ENCODE assay signal across 13 mouse cellular contexts in the genomic region with DNA sequence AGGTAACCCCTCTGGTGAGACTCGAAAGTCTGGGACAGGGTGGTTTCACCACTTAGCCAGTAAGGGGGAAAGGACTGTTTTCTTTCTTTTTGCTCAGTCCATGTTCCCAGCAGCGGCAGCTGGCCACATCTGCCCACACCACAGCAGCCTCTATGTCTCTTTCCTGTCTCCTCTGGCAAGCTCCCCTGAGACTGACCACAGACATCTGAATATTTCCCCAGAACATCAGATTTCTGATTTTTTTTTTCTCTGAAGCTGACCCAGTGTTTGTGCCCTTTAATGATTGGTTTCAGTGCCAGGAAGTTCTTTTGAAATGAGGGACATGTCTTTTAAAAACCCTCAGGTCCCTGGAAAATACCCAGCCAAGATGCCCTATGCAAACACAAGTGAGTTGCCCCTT.
DNase-seq lines count a peak whose midpoint lies in the region; ATAC-seq lines count a peak whose summit lies in the region.
"Had no signal": no experiment of that assay in that cellular context is flagged by ENCODE, and none has a peak within 500 bp of the region (broad histone marks: within the 10 kb centered on the region; RNA-seq: fewer than 3 reads in every experiment).

No protein-coding gene starts in this region.

- H3K27ac ChIP-seq in intestine, embryonic 14.5 days (ENCODE audit: low read depth): peak overlapping the region; percentile 30; the same call in 1 of the 2 replicates
- H3K27ac ChIP-seq in intestine, embryonic 15.5 days: no peak overlapping the region
- H3K27ac ChIP-seq: forebrain, embryonic 10.5 days; hindbrain, embryonic 12.5 days; limb, embryonic 15.5 days had no signal

- 46% methylated on average over 2 of the region's 2 CpGs for WGBS in intestine, embryonic 14.5 days
- WGBS in intestine, embryonic 15.5 days: 55% methylated on average over 2 of the region's 2 CpGs

- no peaks in the 10 kb centered on the region for H3K27me3 ChIP-seq in intestine, embryonic 14.5 days (replicated peaks; ENCODE audit: control insufficient read depth, insufficient read depth, low read length)
- H3K27me3 ChIP-seq in intestine, embryonic 15.5 days (replicated peaks): no peaks in the 10 kb centered on the region
- H3K27me3 ChIP-seq: hindbrain, embryonic 12.5 days; limb, embryonic 15.5 days had no signal

- peaks cover 5% of the 10 kb centered on the region; the same call in 1 of the 2 replicates for H3K4me1 ChIP-seq in intestine, embryonic 14.5 days (replicated peaks; ENCODE audit: control insufficient read depth, insufficient read depth, low read length)
- no peaks in the 10 kb centered on the region for H3K4me1 ChIP-seq in intestine, embryonic 15.5 days (replicated peaks)
- H3K4me1 ChIP-seq: hindbrain, embryonic 12.5 days; limb, embryonic 15.5 days had no signal

- no peak overlapping the region for H3K9ac ChIP-seq in intestine, embryonic 14.5 days (ENCODE audit: low read length)
- no peak overlapping the region for H3K9ac ChIP-seq in intestine, embryonic 15.5 days
- H3K9ac ChIP-seq: hindbrain, embryonic 12.5 days; limb, embryonic 15.5 days had no signal

- H3K36me3 ChIP-seq in intestine, embryonic 14.5 days (ENCODE audit: control insufficient read depth, insufficient read depth, low read length): no peaks in the 10 kb centered on the region
- no peaks in the 10 kb centered on the region for H3K36me3 ChIP-seq in intestine, embryonic 15.5 days
- H3K36me3 ChIP-seq: forebrain, embryonic 10.5 days; hindbrain, embryonic 12.5 days; limb, embryonic 15.5 days had no signal

- H3K4me2 ChIP-seq in intestine, embryonic 14.5 days (ENCODE audit: low read length): no peak overlapping the region
- H3K4me2 ChIP-seq in intestine, embryonic 15.5 days (replicated peaks): no peak overlapping the region
- H3K4me2 ChIP-seq: hindbrain, embryonic 12.5 days; limb, embryonic 15.5 days had no signal

- no peaks in the 10 kb centered on the region for H3K9me3 ChIP-seq in intestine, embryonic 14.5 days (ENCODE audit: control insufficient read depth, low read length)
- no peaks in the 10 kb centered on the region for H3K9me3 ChIP-seq in intestine, embryonic 15.5 days
- H3K9me3 ChIP-seq: forebrain, embryonic 10.5 days; hindbrain, embryonic 12.5 days; limb, embryonic 15.5 days had no signal

- no peak for ATAC-seq in intestine, embryonic 14.5 days (replicated peaks; ENCODE audit: low FRiP score, low TSS enrichment, low read depth)
- ATAC-seq in intestine, embryonic 15.5 days: no peak

- DNase-seq in intestine, embryonic 14.5 days (ENCODE audit: low spot score): no peak
- DNase-seq in 3T3-L1 (ENCODE audit: low read depth, low spot score): peak; percentile 81
- peak; percentile 18 for DNase-seq in heart, adult 8-10 months (ENCODE audit: low spot score)
- peak; percentile 52 for DNase-seq in lung, postnatal 14 days
- no peak for DNase-seq in Muller cell, postnatal 12 days (ENCODE audit: inconsistent ontology term)
- no peak for DNase-seq in layer of hippocampus, adult 9-10 months (ENCODE audit: low spot score)
- no peak for DNase-seq in cerebellum, postnatal 10 days
- DNase-seq: cerebellum, adult 11 months; gastrocnemius, postnatal 10 days had no signal

- H3K4me3 ChIP-seq in intestine, embryonic 14.5 days (ENCODE audit: low read depth, low read length): no peak overlapping the region
- H3K4me3 ChIP-seq in intestine, embryonic 15.5 days (replicated peaks): no peak overlapping the region
- H3K4me3 ChIP-seq: forebrain, embryonic 10.5 days; hindbrain, embryonic 12.5 days; limb, embryonic 15.5 days had no signal

Comparison
In these comparisons a context has a peak if more than half of its experiments do, and no peak if none do; other contexts are left out.
1. DNase-seq: peak in 3T3-L1 (single experiment), heart, adult 8-10 months (single experiment) and lung, postnatal 14 days (single experiment); none in intestine, embryonic 14.5 days (single experiment), Muller cell, postnatal 12 days (single experiment), layer of hippocampus, adult 9-10 months (single experiment) and cerebellum, postnatal 10 days (0 of 2).